In the genomic region with DNA sequence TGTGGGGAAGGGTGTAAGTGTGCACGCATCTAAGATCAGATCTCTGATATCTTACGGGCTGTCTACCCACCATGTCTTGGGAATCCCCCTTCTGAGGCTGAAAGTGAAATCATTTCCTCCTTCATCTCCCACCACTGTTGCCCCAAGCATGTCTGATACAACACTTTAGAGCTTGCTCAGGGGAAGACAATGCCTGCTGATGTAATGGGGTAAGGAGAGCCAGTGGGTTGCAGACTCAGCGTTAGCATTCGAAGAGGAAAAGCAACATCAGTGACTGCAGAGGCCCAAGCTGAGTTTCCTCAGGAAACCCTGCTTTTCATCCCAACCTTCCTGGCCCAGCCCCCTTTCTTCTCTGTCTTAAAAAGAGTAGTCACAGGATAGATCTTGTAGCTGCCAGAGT, we compare ENCODE assay signal across 12 mouse cellular contexts.
DNase-seq lines count a peak whose midpoint lies in the region; ATAC-seq lines count a peak whose summit lies in the region.
"Had no signal": no experiment of that assay in that cellular context is flagged by ENCODE, and none has a peak within 500 bp of the region (broad histone marks: within the 10 kb centered on the region; RNA-seq: fewer than 3 reads in every experiment).

No protein-coding gene starts in this region.

- H3K36me3 ChIP-seq in intestine, embryonic 16.5 days (ENCODE audit: control insufficient read depth, insufficient read depth, low read length): no peaks in the 10 kb centered on the region
- H3K36me3 ChIP-seq in intestine, embryonic 15.5 days: no peaks in the 10 kb centered on the region
- H3K36me3 ChIP-seq in limb, embryonic 13.5 days: no peaks in the 10 kb centered on the region
- H3K36me3 ChIP-seq in midbrain, embryonic 10.5 days: no peaks in the 10 kb centered on the region
- H3K36me3 ChIP-seq: embryonic facial prominence, embryonic 13.5 days; hindbrain, embryonic 13.5 days had no signal

- DNase-seq in CD4-positive helper T cell, adult 2 months (ENCODE audit: low read depth, low spot score): peak; percentile 17
- peak; percentile 24 to 47 for DNase-seq in heart, adult 9 months (ENCODE audit: low spot score in 2 of 2)
- no peak for DNase-seq in left cerebral cortex, adult 9 months (ENCODE audit: low spot score in 2 of 2)
- DNase-seq in cerebellum, adult 11 months: no peak
- DNase-seq in midbrain, embryonic 10.5 days (ENCODE audit: low spot score): no peak
- DNase-seq: layer of hippocampus, adult 9-11 months had no signal

- no peak overlapping the region for H3K9ac ChIP-seq in intestine, embryonic 16.5 days (ENCODE audit: low read depth, low read length)
- H3K9ac ChIP-seq in intestine, embryonic 15.5 days: no peak overlapping the region
- no peak overlapping the region for H3K9ac ChIP-seq in limb, embryonic 13.5 days
- H3K9ac ChIP-seq: embryonic facial prominence, embryonic 13.5 days; hindbrain, embryonic 13.5 days had no signal

- H3K4me3 ChIP-seq in intestine, embryonic 16.5 days (ENCODE audit: low read length): no peak overlapping the region
- H3K4me3 ChIP-seq in intestine, embryonic 15.5 days (replicated peaks): no peak overlapping the region
- H3K4me3 ChIP-seq in limb, embryonic 13.5 days: no peak overlapping the region
- H3K4me3 ChIP-seq in midbrain, embryonic 10.5 days: no peak overlapping the region
- H3K4me3 ChIP-seq: embryonic facial prominence, embryonic 13.5 days; hindbrain, embryonic 13.5 days had no signal

- WGBS in intestine, embryonic 16.5 days: 65% methylated on average over 4 of the region's 4 CpGs
- WGBS in intestine, embryonic 15.5 days: 59% methylated on average over 4 of the region's 4 CpGs
- WGBS in limb, embryonic 13.5 days: 62% methylated on average over 4 of the region's 4 CpGs
- WGBS in midbrain, embryonic 10.5 days: 82% methylated on average over 4 of the region's 4 CpGs

- no peaks in the 10 kb centered on the region for H3K4me1 ChIP-seq in intestine, embryonic 16.5 days (ENCODE audit: control insufficient read depth, insufficient read depth, low read length)
- no peaks in the 10 kb centered on the region for H3K4me1 ChIP-seq in intestine, embryonic 15.5 days (replicated peaks)
- peaks cover 26% of the 10 kb centered on the region for H3K4me1 ChIP-seq in limb, embryonic 13.5 days
- no peaks in the 10 kb centered on the region for H3K4me1 ChIP-seq in midbrain, embryonic 10.5 days

- no peak overlapping the region for H3K4me2 ChIP-seq in intestine, embryonic 16.5 days (ENCODE audit: low read depth, low read length)
- no peak overlapping the region for H3K4me2 ChIP-seq in intestine, embryonic 15.5 days (replicated peaks)
- H3K4me2 ChIP-seq in limb, embryonic 13.5 days (replicated peaks): no peak overlapping the region
- H3K4me2 ChIP-seq: hindbrain, embryonic 13.5 days had no signal

- no peaks in the 10 kb centered on the region for H3K9me3 ChIP-seq in intestine, embryonic 16.5 days (ENCODE audit: control insufficient read depth, low read length)
- no peaks in the 10 kb centered on the region for H3K9me3 ChIP-seq in intestine, embryonic 15.5 days
- no peaks in the 10 kb centered on the region for H3K9me3 ChIP-seq in limb, embryonic 13.5 days
- H3K9me3 ChIP-seq in midbrain, embryonic 10.5 days (replicated peaks): no peaks in the 10 kb centered on the region
- H3K9me3 ChIP-seq: embryonic facial prominence, embryonic 13.5 days; hindbrain, embryonic 13.5 days had no signal

- peak; percentile 38; the same call in 1 of the 2 replicates for ATAC-seq in intestine, embryonic 16.5 days
- ATAC-seq in intestine, embryonic 15.5 days: no peak
- ATAC-seq in limb, embryonic 13.5 days (ENCODE audit: low FRiP score, low read depth): peak; percentile 29; the same call in 1 of the 2 replicates
- ATAC-seq: Patski had no signal

- H3K27me3 ChIP-seq in intestine, embryonic 16.5 days (replicated peaks; ENCODE audit: control insufficient read depth, insufficient read depth, low read length): no peaks in the 10 kb centered on the region
- no peaks in the 10 kb centered on the region for H3K27me3 ChIP-seq in intestine, embryonic 15.5 days (replicated peaks)
- H3K27me3 ChIP-seq in limb, embryonic 13.5 days: no peaks in the 10 kb centered on the region
- H3K27me3 ChIP-seq in midbrain, embryonic 10.5 days (ENCODE audit: low read depth, poor library complexity, severe bottlenecking): no peaks in the 10 kb centered on the region
- H3K27me3 ChIP-seq: embryonic facial prominence, embryonic 13.5 days; hindbrain, embryonic 13.5 days; Patski had no signal

- H3K27ac ChIP-seq in intestine, embryonic 16.5 days (ENCODE audit: low read length): no peak overlapping the region
- H3K27ac ChIP-seq in intestine, embryonic 15.5 days: no peak overlapping the region
- no peak overlapping the region for H3K27ac ChIP-seq in limb, embryonic 13.5 days
- no peak overlapping the region for H3K27ac ChIP-seq in midbrain, embryonic 10.5 days (replicated peaks)
- H3K27ac ChIP-seq: hindbrain, embryonic 13.5 days had no signal

Comparison
In these comparisons a context has a peak if more than half of its experiments do, and no peak if none do; other contexts are left out.
1. DNase-seq: peak in CD4-positive helper T cell, adult 2 months (single experiment) and heart, adult 9 months (2 of 2); none in left cerebral cortex, adult 9 months (0 of 2), cerebellum, adult 11 months (single experiment) and midbrain, embryonic 10.5 days (single experiment).